Mouse (Mus musculus) gastrocnemius, postnatal 25 days (tissue): ENCODE measurements at regions not wholly inside any gene's neighbourhood (a gene's known extent, or its start where the extent isn't known, plus 50 kb on each side); places are given as distances from the start of the nearest gene placed in this dataset.
"Not testable (repeated sequence)": the region's sequence is repeated elsewhere in the genome, so short reads cannot be mapped to it uniquely, and the experiment has no call there.

ENCODE experiments used
- DNase-seq: peaks from one replicate; pipeline ENCODE4 v3.0.0; 2022

- DNase-seq, result no peak
Measured at GRCm38 (mm10) chr2:78059801-78060416, 113.7 kb upstream of the Cwc22 start.

GRCm38 (mm10) chr2:78058988-78059387 lies 112.8 kb upstream of the Cwc22 start:
- no peak for DNase-seq

- DNase-seq, result no peak
Measured at GRCm38 (mm10) chr2:78053910-78054309, 107.7 kb upstream of the Cwc22 start.

GRCm38 (mm10) chr2:78050542-78050941 lies 104.4 kb upstream of the Cwc22 start:
- DNase-seq, result no peak

- DNase-seq, result peak; percentile 62
Measured at GRCm38 (mm10) chr2:78049248-78049874, 103.2 kb upstream of the Cwc22 start.

GRCm38 (mm10) chr2:78048706-78049055 lies 102.5 kb upstream of the Cwc22 start:
- DNase-seq, result no peak

- no peak for DNase-seq
Measured at GRCm38 (mm10) chr2:78048030-78048705, 102.0 kb upstream of the Cwc22 start.

GRCm38 (mm10) chr2:78027319-78027718 lies 81.1 kb upstream of the Cwc22 start:
- no peak for DNase-seq

GRCm38 (mm10) chr2:78026808-78027207 lies 80.6 kb upstream of the Cwc22 start:
- DNase-seq, result no peak

GRCm38 (mm10) chr2:78025651-78026435 lies 79.7 kb upstream of the Cwc22 start:
- no peak for DNase-seq

GRCm38 (mm10) chr2:78024981-78025565 lies 78.9 kb upstream of the Cwc22 start:
- DNase-seq, result no peak

- no peak for DNase-seq
Measured at GRCm38 (mm10) chr2:78023916-78024685, 77.9 kb upstream of the Cwc22 start.

GRCm38 (mm10) chr2:78023416-78023815 lies 77.2 kb upstream of the Cwc22 start:
- DNase-seq, result no peak

- no peak for DNase-seq
Measured at GRCm38 (mm10) chr2:78022756-78023155, 76.6 kb upstream of the Cwc22 start.

- no peak for DNase-seq
Measured at GRCm38 (mm10) chr2:78021905-78022304, 75.7 kb upstream of the Cwc22 start.

GRCm38 (mm10) chr2:78021356-78021900 lies 75.3 kb upstream of the Cwc22 start:
- no peak for DNase-seq

GRCm38 (mm10) chr2:78020516-78020915 lies 74.3 kb upstream of the Cwc22 start:
- no peak for DNase-seq

- DNase-seq, result no peak
Measured at GRCm38 (mm10) chr2:78019916-78020315, 73.7 kb upstream of the Cwc22 start.

- DNase-seq, result not testable (repeated sequence)
Measured at GRCm38 (mm10) chr2:78012441-78012840, 66.3 kb upstream of the Cwc22 start.

- no peak for DNase-seq
Measured at GRCm38 (mm10) chr2:78011821-78012220, 65.6 kb upstream of the Cwc22 start.

- DNase-seq, result no peak
Measured at GRCm38 (mm10) chr2:78011051-78011800, 65.1 kb upstream of the Cwc22 start.
